Mouse (Mus musculus) spleen, embryonic (tissue): ENCODE measurements around the gene Surf1.
"Not testable (repeated sequence)": the region's sequence is repeated elsewhere in the genome, so short reads cannot be mapped to it uniquely, and the experiment has no call there.

ENCODE experiments used
- CTCF ChIA-PET: fragments of 350-600 bp; sonication (Branson Sonifier 250); formaldehyde crosslinking; loops from one replicate; lab custom pipeline; 2022; lab: Charles Lee

The Surf1 gene

GRCm38 (mm10) chr2:26901834-26902400 lies 14.4 kb downstream of the Surf1 start:
- CTCF ChIA-PET = interaction anchor here (0.7 kb wide), 1 partner anchor 366 kb away, joined by 3 read pairs; no protein-coding TSS in a partner anchor

DNA sequence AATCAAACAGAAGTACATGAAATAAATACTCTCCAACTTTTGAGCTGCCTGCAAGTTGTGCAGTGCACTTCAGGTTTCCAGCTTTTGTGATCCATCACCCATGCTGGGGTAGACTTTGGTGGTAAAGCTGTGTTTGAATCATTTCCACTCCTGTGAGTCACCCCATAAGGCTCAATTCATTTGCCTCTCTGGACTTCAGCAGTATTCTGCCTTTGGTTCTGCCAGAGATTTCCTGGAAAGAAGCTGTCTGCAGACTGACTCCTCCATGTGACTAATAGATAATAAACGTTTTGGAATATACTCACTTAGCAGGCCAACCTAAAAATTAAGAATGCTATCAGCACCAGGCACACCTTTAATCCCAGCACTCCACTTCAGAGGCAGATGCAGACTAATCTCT lies 15.6 kb downstream of the Surf1 start:
- CTCF ChIA-PET = no interaction called here

DNA sequence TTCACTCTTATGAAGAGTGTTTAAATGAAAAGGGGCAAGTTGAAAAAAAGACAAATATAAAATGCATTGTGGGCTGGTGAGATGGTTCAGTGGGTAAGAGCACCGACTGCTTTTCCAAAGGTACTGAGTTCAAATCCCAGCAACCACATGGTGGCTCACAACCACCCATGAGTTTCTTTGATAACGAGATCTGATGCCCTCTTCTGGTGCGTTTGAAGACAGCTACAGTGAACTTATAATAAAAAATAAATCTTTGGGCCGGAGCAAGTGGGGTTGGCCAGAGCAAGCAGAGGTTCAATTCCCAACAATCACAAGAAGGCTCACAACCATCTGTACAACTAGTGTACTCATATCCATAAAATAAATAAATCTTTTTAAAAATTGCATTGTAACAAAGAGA lies 20.4 kb downstream of the Surf1 start:
- CTCF ChIA-PET = no interaction called here

DNA sequence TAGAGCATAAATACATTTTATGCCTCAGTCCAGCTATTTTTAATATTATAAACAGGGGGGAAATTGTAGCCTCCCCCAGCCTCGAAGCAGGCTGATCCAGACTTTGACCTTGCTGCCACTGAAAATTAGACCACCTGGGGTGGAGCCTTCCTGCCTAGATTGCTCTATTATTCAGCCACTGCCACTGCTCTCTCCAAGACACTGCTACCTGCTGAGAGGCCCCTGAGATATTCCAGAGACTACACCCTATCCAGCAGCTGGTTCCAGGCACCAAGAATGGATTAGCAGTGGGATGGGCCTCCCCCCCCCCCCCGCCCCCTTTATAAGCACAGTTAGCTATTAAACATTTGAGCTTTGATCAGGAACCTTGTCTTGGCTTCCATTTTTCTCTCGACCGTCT lies 30.2 kb downstream of the Surf1 start:
- CTCF ChIA-PET = not testable (repeated sequence)

- CTCF ChIA-PET = not testable (repeated sequence)
Observed at GRCm38 (mm10) chr2:26885541-26885940, 30.8 kb downstream of the Surf1 start.

GRCm38 (mm10) chr2:26878571-26878970 lies 37.8 kb downstream of the Surf1 start:
- CTCF ChIA-PET = interaction anchor here (1.1 kb wide), 1 partner anchor 578 kb away, joined by 9 read pairs; no protein-coding TSS in a partner anchor

GRCm38 (mm10) chr2:26870666-26871065 lies 45.7 kb downstream of the Surf1 start:
- CTCF ChIA-PET = no interaction called here

DNA sequence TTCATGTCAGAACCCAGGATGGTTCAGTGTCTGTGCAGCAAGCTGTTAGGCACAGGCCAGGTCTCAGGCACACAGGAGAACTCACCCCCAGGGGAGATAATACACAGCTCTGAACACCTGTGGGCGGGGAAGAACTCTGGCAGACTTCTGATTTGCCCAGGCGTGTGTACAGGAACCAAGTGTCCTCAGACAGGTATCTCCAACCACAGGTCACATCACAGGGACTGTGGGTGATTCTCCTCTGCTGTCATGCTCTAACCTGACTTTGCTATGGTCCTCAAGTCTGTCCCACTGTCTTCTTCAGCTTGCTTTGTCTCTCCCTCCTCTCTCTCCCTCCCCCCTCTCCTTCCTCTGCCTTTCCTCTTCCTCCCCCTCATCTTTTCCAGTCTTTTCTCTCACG lies 51.5 kb downstream of the Surf1 start, which contains the start of gene Abo:
TSS of gene Abo (minus strand) at position 101 of the 400 bp plus-strand sequence.
- CTCF ChIA-PET = no interaction called here
